Mouse (Mus musculus) monocyte, adult 2 months (primary cell): ENCODE results near the gene Teddm2.

Experiments
- DNase-seq, 2 experiments: peaks; one replicate each; pipeline ENCODE4 v3.0.0; 2022; ENCODE audit warnings: low spot score in 2 of 2, low read depth in 1 of 2

The Teddm2 gene

DNA sequence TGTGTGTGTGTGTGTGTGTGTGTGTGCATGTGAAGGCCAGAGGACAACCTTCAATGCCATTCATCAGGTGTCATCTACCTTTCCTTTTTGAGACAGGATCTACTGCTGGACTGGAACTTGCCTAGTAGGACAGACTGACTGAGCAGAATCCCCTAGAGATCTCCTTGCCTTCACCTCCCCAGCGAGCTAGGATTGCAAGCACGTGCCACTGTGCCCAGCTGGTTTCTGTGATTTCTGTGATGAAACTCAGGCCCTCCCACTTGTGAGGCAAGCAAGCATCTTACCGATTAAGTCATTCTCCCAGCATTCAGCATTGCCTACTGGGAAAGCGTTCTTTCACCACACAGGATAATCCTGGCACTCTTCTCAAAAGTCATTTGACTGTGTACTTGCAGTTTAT, 69.3 kb downstream of the Teddm2 start:
- no peak for DNase-seq

DNA sequence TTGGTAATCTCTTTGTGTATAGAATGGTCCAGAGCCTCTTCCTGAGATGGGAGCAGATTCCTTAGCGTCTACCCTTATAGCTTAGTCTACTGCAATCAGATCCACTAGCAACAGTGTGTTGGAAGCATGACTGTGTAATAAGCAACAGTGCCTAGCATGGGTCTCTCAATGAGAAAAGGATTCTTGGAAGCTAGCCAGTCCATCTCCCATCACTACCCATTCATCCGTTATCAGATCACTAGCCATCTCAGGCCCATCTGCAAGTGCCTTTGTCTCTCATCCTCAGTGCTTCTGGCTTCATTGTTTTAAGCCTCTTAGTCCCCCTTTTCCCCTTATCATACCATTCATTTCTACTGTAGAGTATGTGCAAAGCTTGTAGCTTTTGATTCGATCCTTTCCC, 79.8 kb downstream of the Teddm2 start:
- DNase-seq = no peak

DNA sequence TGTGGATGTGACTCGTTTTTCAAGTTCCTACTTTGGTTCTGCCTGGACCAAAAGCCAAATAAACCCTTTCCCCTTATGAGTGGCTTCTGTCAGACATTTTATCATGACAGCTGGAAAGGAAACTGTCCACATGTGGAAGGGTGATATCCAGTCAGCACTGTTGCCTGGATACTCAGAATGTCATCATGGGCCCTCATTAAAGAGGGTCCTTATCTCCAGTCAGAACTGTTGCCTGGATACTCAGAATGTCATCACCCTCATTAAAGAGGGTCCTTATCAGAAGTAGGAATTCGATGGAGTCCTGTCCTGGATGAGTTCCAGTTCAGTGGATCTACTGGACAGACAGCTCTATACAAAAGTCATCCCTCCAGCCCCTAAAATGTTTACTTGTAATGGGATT, 85.8 kb downstream of the Teddm2 start:
- no peak for DNase-seq

DNA sequence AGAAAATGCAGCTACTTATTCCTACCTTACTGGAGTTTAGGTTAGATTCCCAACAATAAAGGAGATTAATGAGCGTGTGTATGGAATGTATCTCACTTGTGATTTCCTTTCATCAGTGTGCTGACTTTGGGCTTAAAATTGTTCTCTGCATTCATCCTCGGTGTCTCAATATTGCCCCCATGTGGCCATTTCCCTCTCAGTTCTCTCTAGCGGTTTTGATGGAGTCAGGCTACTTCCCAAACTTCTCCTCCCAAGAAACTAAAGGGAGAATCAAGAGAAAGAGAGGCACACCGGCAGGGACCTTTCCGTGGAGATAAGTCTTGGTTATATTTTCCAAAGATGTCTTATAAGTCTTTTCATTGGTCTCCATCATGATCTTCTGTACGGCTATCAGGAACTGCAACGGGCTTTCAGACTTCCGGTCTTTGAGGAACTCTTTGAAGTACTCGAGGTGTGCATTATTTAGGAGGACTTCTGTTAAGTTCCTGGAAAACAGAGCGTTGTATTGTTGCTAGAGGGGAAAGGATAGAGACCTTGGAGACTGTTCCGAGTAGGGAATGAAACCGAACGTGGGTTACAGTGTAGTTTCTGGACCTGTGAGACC, 92.5 kb downstream of the Teddm2 start:
- peak; percentile 9 to 42 for DNase-seq

DNA sequence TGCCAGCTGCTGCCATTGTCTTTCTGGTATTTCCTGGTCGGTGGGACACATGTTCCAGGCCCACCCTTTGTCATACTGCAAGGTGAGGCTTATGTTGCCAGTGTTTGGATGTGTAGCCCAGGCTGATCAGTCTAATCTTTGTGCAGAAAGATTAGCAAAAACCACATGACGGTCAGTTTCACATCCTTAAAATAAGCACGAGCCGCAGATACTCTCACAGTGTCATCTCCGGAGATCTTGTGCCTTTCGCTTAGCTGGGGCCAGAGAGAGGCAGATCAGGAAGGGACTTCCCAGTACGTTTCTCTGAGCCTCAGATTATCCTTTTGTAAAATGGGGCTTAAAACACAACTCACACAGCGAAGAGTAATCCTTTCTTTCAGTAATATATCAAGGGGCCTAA, 96.5 kb downstream of the Teddm2 start:
- DNase-seq = peak; percentile 34 to 46

DNA sequence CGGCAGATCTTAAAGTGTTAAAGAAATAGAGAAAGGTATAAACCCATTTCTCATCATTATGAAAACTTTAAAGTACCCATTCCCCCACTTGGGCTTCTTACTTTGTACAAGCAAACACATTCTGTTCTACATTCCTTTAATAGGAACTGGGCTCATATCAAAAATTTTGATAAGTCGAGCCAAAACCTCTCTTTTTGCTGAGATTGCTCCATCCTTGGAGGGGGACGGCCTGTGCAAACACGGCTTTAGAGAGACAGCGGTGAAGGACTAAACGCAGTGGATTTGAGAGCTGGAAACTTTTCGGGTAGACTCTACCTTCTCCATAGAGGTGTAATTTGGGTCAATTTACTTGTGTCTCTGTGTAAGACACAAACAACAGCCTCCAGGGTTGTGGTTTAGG, 97.3 kb downstream of the Teddm2 start:
- DNase-seq = no peak
